Mouse (Mus musculus) CH12.LX (cell line): Measurements from ENCODE around the gene Tmem231. TPM values are rescaled to one million over a fixed set of nuclear protein-coding genes. Genes with fewer than 3 reads are reported as not detected.

Source experiments
- DNase-seq: peaks from one replicate; pipeline ENCODE4 v3.0.0-alpha.2; 2013; ENCODE audit errors: extremely low read depth
- H3K27ac ChIP-seq: 2 replicates; pipeline ENCODE4 v1.5.1; 2012; ENCODE audit warnings: low read depth, mild to moderate bottlenecking, control low read depth, moderate library complexity; ENCODE audit not compliant: insufficient read depth
- H3K27me3 ChIP-seq: replicated peaks from 2 replicates; pipeline ENCODE3; 2012; ENCODE audit warnings: inconsistent platforms
- H3K36me3 ChIP-seq, 2 experiments: replicated peaks in 1 of 2; 2 replicates each; pipeline versions ENCODE3 to v1.6.1; 2012; ENCODE audit warnings: inconsistent platforms in 1 of 2, low read length in 1 of 2, mild to moderate bottlenecking in 1 of 2, mixed read lengths in 1 of 2, moderate library complexity in 1 of 2; ENCODE audit not compliant: control insufficient read depth in 1 of 2, insufficient read depth in 1 of 2
- H3K4me1 ChIP-seq, 2 experiments: 2 replicates each; pipeline ENCODE4 v1.6.1; 2012; ENCODE audit warnings: inconsistent platforms in 1 of 2, moderate library complexity in 1 of 2; ENCODE audit not compliant: insufficient read depth in 2 of 2, control insufficient read depth in 1 of 2
- H3K4me2 ChIP-seq: 2 replicates; pipeline ENCODE4 v1.6.1; 2012; ENCODE audit warnings: low read depth, mild to moderate bottlenecking, control low read depth; ENCODE audit not compliant: poor library complexity, insufficient read depth, severe bottlenecking
- H3K4me3 ChIP-seq, 3 experiments: fragments of 150-350 bp in 1 of 3; sonication (generic) in 1 of 3; replicated peaks in 1 of 3; 2 replicates each; pipeline versions ENCODE3 to v1.5.1; 2011 to 2012; ENCODE audit warnings: low read depth in 2 of 3, low read length in 2 of 3, mild to moderate bottlenecking in 2 of 3, moderate library complexity in 2 of 3, control low read depth in 1 of 3, improper control_type of control experiment in 1 of 3, inconsistent platforms in 1 of 3, mixed read lengths in 1 of 3; ENCODE audit not compliant: poor library complexity in 1 of 3
- H3K79me2 ChIP-seq: replicated peaks from 2 replicates; pipeline ENCODE4 v1.6.1; 2012; ENCODE audit warnings: mild to moderate bottlenecking, moderate library complexity; ENCODE audit not compliant: control insufficient read depth, poor library complexity, insufficient read depth, severe bottlenecking; ENCODE audit errors: extremely low read depth
- H3K9ac ChIP-seq: 2 replicates; pipeline ENCODE4 v1.6.1; 2012; ENCODE audit warnings: low read depth, mild to moderate bottlenecking, control low read depth, moderate library complexity; ENCODE audit not compliant: insufficient read depth
- H3K9me3 ChIP-seq: replicated peaks from 2 replicates; pipeline ENCODE3; 2012; ENCODE audit warnings: low read length, inconsistent platforms, mixed read lengths
- CHD2 ChIP-seq: IDR thresholded peaks from 2 replicates; pipeline ENCODE4 v1.6.1; 2011; ENCODE audit warnings: low read length, improper control_type of control experiment
- CTCF ChIP-seq, 2 experiments: IDR thresholded peaks in 1 of 2; conservative IDR thresholded peaks in 1 of 2; 2 replicates each; pipeline ENCODE4 v1.5.1; 2011 to 2012; ENCODE audit warnings: low read depth in 2 of 2, low read length in 2 of 2, improper control_type of control experiment in 1 of 2, inconsistent platforms in 1 of 2, mild to moderate bottlenecking in 1 of 2, moderate library complexity in 1 of 2
- E2F4 ChIP-seq: IDR thresholded peaks from 2 replicates; pipeline ENCODE4 v1.6.1; 2011; ENCODE audit warnings: low read depth, low read length, improper control_type of control experiment; ENCODE audit not compliant: insufficient replicate concordance
- ELF1 ChIP-seq: IDR thresholded peaks from 2 replicates; pipeline ENCODE4 v1.6.1; 2014; ENCODE audit warnings: low read depth, mild to moderate bottlenecking, inconsistent platforms, low read length, improper control_type of control experiment
- ETS1 ChIP-seq: conservative IDR thresholded peaks from 2 replicates; pipeline ENCODE4 v1.6.1; 2012; ENCODE audit warnings: low read depth, mild to moderate bottlenecking, inconsistent platforms, low read length, improper control_type of control experiment, moderate library complexity
- HCFC1 ChIP-seq: IDR thresholded peaks from 2 replicates; pipeline ENCODE4 v1.6.1; 2012; ENCODE audit warnings: low read depth, mild to moderate bottlenecking, inconsistent platforms, low read length, improper control_type of control experiment
- IRF4 ChIP-seq: IDR thresholded peaks from 2 replicates; pipeline ENCODE4 v1.6.1; 2014; ENCODE audit warnings: low read depth, mild to moderate bottlenecking, inconsistent platforms, low read length, improper control_type of control experiment
- JUN ChIP-seq: IDR thresholded peaks from 2 replicates; pipeline ENCODE4 v1.6.1; 2011; ENCODE audit warnings: low read depth, mild to moderate bottlenecking, low read length, improper control_type of control experiment, moderate library complexity; ENCODE audit not compliant: insufficient read depth
- JUND ChIP-seq: conservative IDR thresholded peaks from 2 replicates; pipeline ENCODE4 v1.6.1; 2011; ENCODE audit warnings: low read depth, low read length, improper control_type of control experiment
- MAZ ChIP-seq: IDR thresholded peaks from 2 replicates; pipeline ENCODE4 v1.6.1; 2012; ENCODE audit warnings: low read depth, mild to moderate bottlenecking, inconsistent platforms, low read length, improper control_type of control experiment, moderate library complexity
- MYC ChIP-seq: IDR thresholded peaks from 2 replicates; pipeline ENCODE4 v1.6.1; 2011; ENCODE audit warnings: low read depth, mild to moderate bottlenecking, improper control_type of control experiment, low read length
- PAX5 ChIP-seq: IDR thresholded peaks from 2 replicates; pipeline ENCODE4 v1.6.1; 2012; ENCODE audit warnings: low read length, inconsistent platforms, mixed read lengths
- POLR2A ChIP-seq: IDR thresholded peaks from 2 replicates; pipeline ENCODE4 v1.6.1; 2011; ENCODE audit warnings: low read depth, mild to moderate bottlenecking, improper control_type of control experiment, low read length
- RAD21 ChIP-seq: IDR thresholded peaks from 2 replicates; pipeline ENCODE4 v1.6.1; 2011; ENCODE audit warnings: low read depth, mild to moderate bottlenecking, low read length, improper control_type of control experiment, moderate library complexity
- RCOR1 ChIP-seq: conservative IDR thresholded peaks from 2 replicates; pipeline ENCODE4 v1.6.1; 2012; ENCODE audit warnings: low read depth, mild to moderate bottlenecking, inconsistent platforms, low read length, improper control_type of control experiment
- TBP ChIP-seq: conservative IDR thresholded peaks from 2 replicates; pipeline ENCODE4 v1.6.1; 2011; ENCODE audit warnings: low read depth, low read length, improper control_type of control experiment
- TCF12 ChIP-seq: IDR thresholded peaks from 2 replicates; pipeline ENCODE4 v1.6.1; 2014; ENCODE audit warnings: low read depth, mild to moderate bottlenecking, inconsistent platforms, low read length, improper control_type of control experiment
- USF1 ChIP-seq: IDR thresholded peaks from 2 replicates; pipeline ENCODE4 v1.6.1; 2014; ENCODE audit warnings: low read depth, mild to moderate bottlenecking, inconsistent platforms, low read length, improper control_type of control experiment
- ZC3H11A ChIP-seq: IDR thresholded peaks from 2 replicates; pipeline ENCODE4 v1.6.1; 2012; ENCODE audit warnings: low read depth, mild to moderate bottlenecking, inconsistent platforms, low read length, improper control_type of control experiment
- ZKSCAN1 ChIP-seq: IDR thresholded peaks from 2 replicates; pipeline ENCODE4 v1.6.1; 2012; ENCODE audit warnings: low read depth, inconsistent platforms, low read length, improper control_type of control experiment, borderline replicate concordance
- dilution Hi-C: fragments of 300-500 bp; cut with MboI; formaldehyde crosslinking; loops from 2 replicates; pipeline ENCODE4 v1.14.3; 2020; ENCODE audit warnings: low sequenced_read_pairs; ENCODE audit not compliant: extremely low pct_unique_long_range_greater_than_20kb, extremely low pct_ligation_motif_present
- in situ Hi-C: fragments of 300-500 bp; cut with MboI; formaldehyde crosslinking; loops from 3 replicates; pipeline ENCODE4 v1.14.3; 2019; ENCODE audit warnings: low sequenced_read_pairs, low pct_ligation_motif_present, low pct_unique_long_range_greater_than_20kb, mixed read lengths
- polyA plus RNA-seq: library from polyadenylated mRNA; unstranded; fragments of >175 nt; gene quantifications from 2 replicates; pipeline ENCODE4 v1.2.1, GENCODE M21; 2012; ENCODE audit warnings: low read depth; ENCODE audit not compliant: insufficient read length
- total RNA-seq, 2 experiments: library from RNA; depleted of rRNA; stranded (reverse); fragments of 300-350 nt in 1 of 2; fragments of >200 nt in 1 of 2; gene quantifications; 2 replicates each; pipeline ENCODE4 v1.2.3; 2012 to 2014

Gene Tmem231
- total and polyA plus RNA-seq, 3 experiments = 3.5 to 4.3 (median 3.6) TPM

DNA sequence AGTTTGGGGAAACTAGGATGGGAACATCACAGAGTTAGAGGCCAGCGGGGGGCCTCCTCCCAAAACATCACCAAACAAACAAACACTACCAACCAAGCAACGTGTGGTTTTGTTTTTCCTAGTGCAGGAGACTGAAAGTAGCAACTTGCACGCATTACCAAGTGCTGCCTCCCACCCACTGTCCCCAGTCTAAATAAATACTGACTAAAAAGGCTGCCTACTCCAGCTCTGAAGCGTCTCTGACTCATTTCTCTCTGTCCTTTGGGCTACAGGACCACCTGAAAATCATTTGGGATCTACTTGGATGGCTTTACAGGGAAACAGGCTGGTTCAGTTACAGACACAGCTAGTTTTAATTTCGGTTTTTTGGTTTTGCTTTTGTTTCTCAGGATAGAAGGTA, 30.7 kb upstream of the Tmem231 start:
- Histone ChIP-seq H3K9ac (no peak overlapping the region), H3K4me3 (no peak overlapping the region), H3K4me2 (no peak overlapping the region), H3K4me1 (peaks cover 3 to 15% of the 10 kb centered on the region in 2 experiments; a peak in 2 of 4 replicates), H3K79me2 (no peaks in the 10 kb centered on the region), H3K36me3 (peaks cover 15 to 70% of the 10 kb centered on the region in 2 experiments), H3K9me3 (no peaks in the 10 kb centered on the region), H3K27me3 (no peaks in the 10 kb centered on the region), H3K27ac (no peak overlapping the region)
- dilution Hi-C loops (no loop called here), in situ Hi-C loops (no loop called here)
- DNase-seq = no peak
- TF ChIP-seq ZKSCAN1 = no peak
- no peak for TF ChIP-seq CHD2
- TF ChIP-seq IRF4 = 0 out of 2 replicates have a peak, but pooled peaks have one; percentile 18
- TF ChIP-seq PAX5 = no peak

DNA sequence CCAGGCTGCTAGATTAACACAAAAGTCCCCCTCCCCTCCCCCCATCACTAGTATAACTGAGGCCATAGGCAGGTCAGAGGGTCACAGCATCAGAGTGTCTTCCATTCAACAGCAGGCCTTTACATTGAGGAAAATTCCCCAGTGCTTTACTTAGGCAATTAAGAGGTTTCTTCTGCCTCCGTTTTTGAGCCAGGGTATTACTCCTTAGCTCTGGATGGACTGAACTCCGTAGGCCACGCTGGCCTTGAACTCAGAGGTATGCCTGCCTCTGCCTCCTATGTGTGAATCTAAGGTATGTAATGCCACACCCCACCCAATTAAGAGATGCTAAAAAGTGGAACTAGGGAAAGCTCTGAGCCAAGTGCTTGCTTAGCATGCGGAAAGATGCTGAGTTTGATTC, 29.9 kb upstream of the Tmem231 start:
- H3K4me1 ChIP-seq = peaks cover 3 to 15% of the 10 kb centered on the region in 2 experiments; a peak in 2 of 4 replicates
- no peak overlapping the region for H3K4me3 ChIP-seq
- in situ Hi-C loops = no loop called here
- H3K79me2 ChIP-seq = no peaks in the 10 kb centered on the region
- H3K9me3 ChIP-seq = no peaks in the 10 kb centered on the region
- peaks cover 15 to 69% of the 10 kb centered on the region in 2 experiments for H3K36me3 ChIP-seq
- no peak for TF ChIP-seq E2F4
- no peak for TF ChIP-seq HCFC1
- TF ChIP-seq MYC = no peak
- H3K27ac ChIP-seq = no peak overlapping the region
- DNase-seq = no peak
- no peak overlapping the region for H3K9ac ChIP-seq
- H3K27me3 ChIP-seq = no peaks in the 10 kb centered on the region
- H3K4me2 ChIP-seq = no peak overlapping the region
- dilution Hi-C loops = no loop called here

DNA sequence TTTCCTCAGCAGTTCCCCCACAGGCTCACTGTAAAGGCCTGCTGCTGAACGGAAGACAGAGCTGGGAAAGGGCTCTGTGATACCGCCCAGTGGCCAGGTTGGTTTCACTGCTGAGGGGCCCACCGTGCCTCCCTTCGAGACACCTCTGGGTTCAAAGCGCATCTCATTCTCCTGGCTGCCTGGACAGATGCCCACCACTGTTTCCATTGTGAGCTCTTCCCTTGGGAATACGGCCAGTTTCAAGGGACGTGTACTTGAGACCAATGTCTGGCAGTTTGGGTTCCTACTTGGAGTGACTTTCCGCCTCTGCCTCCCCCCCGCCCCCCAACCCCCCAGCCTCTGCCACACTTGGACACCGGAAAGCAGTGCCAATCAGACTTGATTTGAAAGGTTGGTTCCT, 29.4 kb upstream of the Tmem231 start:
- Histone ChIP-seq H3K9me3 (no peaks in the 10 kb centered on the region), H3K79me2 (no peaks in the 10 kb centered on the region), H3K27ac (no peak overlapping the region), H3K9ac (no peak overlapping the region), H3K4me1 (peaks cover 3 to 15% of the 10 kb centered on the region in 2 experiments; a peak in 2 of 4 replicates), H3K36me3 (peaks cover 11 to 69% of the 10 kb centered on the region in 2 experiments)
- dilution Hi-C loops (no loop called here), in situ Hi-C loops (no loop called here)
- TF ChIP-seq JUND (no peak), TCF12 (no peak), USF1 (no peak), E2F4 (no peak), JUN (no peak), RCOR1 (no peak), HCFC1 (no peak), ELF1 (no peak), TBP (no peak), RAD21 (no peak), ZC3H11A (no peak), CTCF (conservative IDR thresholded peaks at IDR 0.05 in 1 of 2, IDR thresholded peaks at IDR 0.05 in 1 of 2; ENCODE audit: low read depth in 2 of 2, low read length in 2 of 2) (no peak), ZKSCAN1 (no peak), MAZ (no peak), ETS1 (no peak), POLR2A (no peak), PAX5 (no peak)
- TF ChIP-seq, all 38 proteins: peak for 0
- H3K4me3 ChIP-seq = no peak overlapping the region
- DNase-seq = no peak
- no peak overlapping the region for H3K4me2 ChIP-seq
- H3K27me3 ChIP-seq = no peaks in the 10 kb centered on the region
